Mouse (Mus musculus) CD4-positive helper T cell, adult 2 months (primary cell): ENCODE data around the gene Cbfa2t2.

Source experiments
- DNase-seq: peaks from one replicate; pipeline ENCODE4 v3.0.0-alpha.2; 2012; ENCODE audit warnings: low read depth, missing footprints, low spot score

The Cbfa2t2 gene

DNA sequence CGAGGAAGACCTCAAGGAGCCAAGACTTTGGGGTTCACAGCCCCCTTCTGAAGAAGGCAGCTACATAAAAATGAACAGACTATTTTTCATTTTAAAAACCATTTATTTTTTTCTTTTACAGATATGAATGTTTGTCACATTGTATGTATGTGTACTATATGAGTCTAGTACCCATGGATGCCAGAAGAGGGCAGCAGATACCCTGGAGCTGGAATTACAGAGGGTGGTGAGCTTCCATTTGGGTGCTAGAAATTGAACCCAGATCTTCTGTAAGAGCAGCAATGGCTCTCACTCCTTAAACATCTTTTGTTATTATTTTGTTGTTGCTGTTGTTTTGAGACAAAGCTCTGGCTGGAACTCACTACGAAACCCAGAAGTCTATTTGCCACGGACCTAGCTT lies 10.8 kb upstream of the Cbfa2t2 start:
- DNase-seq = no peak

DNA sequence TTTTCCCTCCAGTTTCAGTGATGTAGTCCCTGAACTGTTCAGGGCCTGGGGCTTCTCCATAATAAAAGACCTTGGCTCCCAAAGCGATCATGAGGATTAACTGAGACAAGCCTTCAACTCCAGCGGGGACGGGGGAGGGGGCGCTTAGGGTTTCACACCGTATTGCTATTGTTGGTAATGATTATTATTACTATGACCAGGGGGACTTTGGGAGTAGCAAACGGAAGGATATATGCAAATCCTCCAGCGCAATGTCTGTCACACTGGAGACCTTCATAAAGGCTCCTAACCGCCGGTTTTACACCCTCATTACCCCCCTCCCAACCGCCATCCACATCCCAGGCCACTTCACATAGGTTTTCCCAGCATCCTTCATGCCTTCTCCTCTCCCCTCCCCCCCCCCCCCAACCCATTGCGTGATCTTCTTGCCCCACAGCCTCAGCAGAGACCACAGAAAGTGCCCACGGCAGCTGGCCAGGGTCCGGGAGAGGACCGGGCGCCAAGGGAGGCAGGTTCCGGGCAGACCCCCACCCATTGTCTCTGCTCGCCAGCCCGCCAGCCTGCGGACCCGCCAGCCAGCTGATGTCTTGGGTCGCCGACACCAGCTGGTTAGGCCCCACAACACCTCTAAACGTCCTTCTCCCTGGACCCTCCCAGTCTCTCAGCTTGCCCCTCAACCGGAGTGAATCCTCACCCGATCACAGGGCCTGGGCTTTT lies 9.9 kb upstream of the Cbfa2t2 start:
- DNase-seq = no peak

- no peak for DNase-seq
Measured at GRCm38 (mm10) chr2:154426905-154427852, 9.1 kb upstream of the Cbfa2t2 start.

DNA sequence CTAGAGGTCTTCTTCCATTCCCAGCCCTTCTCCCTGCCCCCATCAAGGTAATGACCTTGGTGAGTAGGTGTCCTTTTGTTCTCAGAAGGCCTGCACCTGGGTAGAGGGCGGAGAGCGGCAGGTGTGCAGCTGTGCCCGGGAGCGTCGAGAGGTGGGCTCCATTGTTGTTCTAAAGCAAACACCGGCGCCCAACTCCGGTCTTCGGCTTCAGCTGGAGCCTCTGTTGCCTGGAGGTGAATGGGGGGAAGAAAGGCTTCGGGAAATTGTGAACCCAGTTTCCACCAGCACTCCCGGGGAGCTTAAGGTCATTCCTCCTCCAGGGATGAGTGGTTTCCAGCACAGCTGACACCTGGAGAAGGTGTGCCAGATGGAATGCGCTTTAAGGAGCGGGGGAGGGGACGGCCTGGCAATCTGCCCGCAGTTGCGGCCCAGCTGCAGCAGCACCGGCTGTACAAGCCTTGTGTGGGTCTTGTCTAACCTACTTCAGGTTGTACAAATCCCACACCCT lies 8.4 kb upstream of the Cbfa2t2 start:
- DNase-seq = no peak

GRCm38 (mm10) chr2:154430566-154430965 lies 5.7 kb upstream of the Cbfa2t2 start:
- no peak for DNase-seq

DNA sequence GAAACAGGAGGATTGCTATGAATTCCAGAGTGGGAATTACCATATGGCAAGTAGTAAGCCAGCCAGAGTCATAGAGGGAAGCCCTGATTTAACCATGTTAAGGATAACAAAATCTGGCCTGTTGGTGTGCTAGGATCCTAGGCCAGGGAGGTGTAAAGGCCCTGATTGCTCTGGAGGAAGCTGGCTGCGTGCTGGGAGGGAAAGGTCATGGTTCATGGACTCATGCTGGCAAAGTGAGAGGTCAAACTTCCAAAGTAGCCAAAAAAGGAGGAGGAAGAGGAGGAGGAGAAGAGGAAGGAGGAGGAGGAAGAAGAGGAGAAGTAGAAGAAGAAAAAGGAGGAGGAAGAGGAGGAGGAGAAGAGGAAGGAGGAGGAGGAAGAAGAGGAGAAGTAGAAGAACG lies 3.6 kb upstream of the Cbfa2t2 start:
- no peak for DNase-seq

DNA sequence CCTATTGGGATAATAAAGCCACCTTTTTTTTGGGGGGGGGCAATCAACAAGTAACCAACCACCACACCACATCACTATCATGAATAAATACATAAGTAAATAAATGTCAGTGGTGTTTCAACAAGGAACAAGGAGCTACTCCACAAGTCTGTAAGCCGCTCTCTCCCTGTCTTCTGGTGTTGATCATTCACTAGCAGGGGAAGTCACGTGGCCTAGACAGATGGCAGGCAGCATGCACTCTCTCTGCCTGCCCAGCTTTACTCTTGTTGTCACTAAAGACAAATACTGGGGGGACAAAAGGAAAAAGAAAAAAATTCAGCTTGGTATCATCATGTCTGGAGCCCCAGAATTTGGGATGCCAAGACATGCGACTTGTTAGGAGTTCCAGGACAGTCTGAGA lies 2.9 kb upstream of the Cbfa2t2 start:
- no peak for DNase-seq

DNA sequence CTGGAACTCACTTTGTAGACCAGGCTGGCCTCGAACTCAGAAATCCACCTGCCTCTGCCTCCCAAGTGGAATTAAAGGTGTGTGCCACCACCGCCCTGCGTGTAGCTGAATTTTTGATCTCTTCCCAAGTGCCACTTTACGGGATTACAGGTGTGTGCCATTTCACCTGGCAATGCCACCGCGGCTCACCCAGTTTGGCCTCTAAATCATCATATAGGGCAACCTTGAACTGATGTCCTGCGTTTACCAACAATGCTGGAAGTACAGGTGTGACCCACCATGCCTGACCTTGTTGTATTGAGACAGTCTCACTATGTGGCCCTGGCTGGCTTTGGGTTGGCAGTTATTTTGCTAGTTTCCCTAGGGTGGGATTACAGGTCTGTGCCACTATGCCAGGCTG lies 1.6 kb upstream of the Cbfa2t2 start:
- DNase-seq = no peak

DNA sequence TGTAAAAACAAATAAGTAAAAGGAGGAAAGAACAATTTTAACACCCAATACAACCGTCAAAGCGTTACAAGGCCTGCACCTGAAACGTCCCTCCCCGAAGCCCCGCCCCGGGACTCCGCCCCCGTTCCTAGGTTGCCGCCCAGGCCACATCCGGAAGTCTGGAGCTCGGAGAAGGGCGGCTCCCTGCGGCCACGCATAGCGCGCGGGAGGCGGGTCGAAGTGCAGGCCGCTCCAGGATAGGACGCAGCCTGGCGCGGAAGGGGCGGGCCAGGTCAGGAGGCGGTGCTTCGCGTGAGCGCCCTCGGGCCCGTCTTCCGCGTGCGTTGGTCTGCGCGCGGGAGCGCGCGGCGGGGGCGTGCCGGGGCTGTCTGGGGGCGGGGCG lies 214 bp upstream of the Cbfa2t2 start:
- DNase-seq = peak; percentile 99

DNA sequence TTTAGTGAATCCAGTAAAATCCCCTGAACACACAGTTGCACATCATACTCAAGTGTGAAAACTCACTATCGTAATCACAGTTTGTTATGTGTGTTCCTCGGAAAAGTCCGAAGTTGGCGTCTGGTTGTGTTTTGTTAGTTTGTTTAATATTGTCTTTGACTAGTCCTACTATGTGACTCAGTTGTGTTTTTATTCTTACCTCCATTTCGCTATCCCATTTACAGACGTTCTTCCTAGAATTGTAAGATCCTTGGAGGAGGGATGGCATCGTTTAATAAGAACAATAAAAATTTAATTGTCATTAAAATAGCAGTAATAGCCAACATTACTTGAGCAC lies 878 bp downstream of the Cbfa2t2 start:
- DNase-seq = no peak

- no peak for DNase-seq
Measured at GRCm38 (mm10) chr2:154440453-154440852, 4.2 kb downstream of the Cbfa2t2 start.

GRCm38 (mm10) chr2:154447821-154448220 lies 11.5 kb downstream of the Cbfa2t2 start:
- no peak for DNase-seq

DNA sequence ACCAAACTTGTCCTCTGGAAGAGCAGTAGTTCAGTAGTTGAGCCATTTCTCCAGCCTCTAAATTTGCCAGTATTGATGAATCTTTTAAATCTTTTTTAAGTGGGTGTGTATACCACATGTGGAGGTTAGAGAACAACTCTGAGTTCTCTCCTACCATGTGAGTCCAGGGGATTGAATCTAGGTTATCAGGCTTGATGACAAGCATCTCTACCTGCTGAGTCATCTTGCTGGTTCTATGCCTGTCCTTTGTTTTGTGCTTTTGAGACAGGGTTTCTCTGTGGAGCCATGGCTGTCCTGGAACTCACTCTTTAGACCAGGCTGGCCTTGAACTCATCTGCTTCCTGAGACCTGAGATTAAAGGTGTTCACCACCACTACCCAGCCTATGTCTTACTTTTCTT lies 12.4 kb downstream of the Cbfa2t2 start:
- DNase-seq = no peak

DNA sequence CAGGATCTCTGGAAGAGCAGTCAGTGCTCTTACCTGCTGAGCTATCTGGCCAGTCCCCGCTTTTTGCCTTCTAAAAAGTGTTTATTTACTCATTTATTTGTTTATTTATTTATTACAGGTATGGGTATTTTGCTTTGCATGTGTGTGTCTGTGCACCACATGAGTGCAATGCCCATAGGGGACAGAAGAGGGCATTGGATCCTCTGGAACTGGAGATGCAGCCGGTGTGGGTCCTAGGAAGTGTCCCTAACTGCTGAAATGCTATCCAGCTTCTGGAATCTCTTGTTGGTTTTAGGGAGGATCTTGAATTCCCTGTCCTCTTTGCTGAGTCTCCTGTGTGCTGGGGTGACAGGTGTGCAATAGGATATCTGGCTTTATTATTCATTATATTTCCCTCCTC lies 16.7 kb downstream of the Cbfa2t2 start:
- DNase-seq = no peak

GRCm38 (mm10) chr2:154454099-154454498 lies 17.8 kb downstream of the Cbfa2t2 start:
- DNase-seq = no peak

DNA sequence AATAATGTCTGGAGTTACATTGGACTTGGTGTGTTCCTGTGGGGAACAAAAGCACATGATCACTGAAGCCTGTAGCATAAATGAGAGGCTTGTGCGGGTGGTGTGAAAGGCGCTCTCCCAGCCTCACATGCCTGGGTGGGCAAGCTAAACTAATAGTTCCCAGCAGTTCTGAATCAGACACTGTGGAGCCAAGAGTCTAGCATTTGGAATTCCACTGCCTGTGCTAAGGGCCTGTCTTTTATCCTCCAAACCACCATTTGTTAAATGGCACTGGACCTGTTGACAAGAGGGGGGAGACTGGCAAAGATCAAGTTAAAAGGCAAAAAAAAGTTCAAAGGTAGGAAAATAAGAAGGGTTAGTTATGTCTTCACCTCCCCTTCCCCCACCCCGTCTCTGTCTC lies 18.3 kb downstream of the Cbfa2t2 start:
- DNase-seq = no peak

DNA sequence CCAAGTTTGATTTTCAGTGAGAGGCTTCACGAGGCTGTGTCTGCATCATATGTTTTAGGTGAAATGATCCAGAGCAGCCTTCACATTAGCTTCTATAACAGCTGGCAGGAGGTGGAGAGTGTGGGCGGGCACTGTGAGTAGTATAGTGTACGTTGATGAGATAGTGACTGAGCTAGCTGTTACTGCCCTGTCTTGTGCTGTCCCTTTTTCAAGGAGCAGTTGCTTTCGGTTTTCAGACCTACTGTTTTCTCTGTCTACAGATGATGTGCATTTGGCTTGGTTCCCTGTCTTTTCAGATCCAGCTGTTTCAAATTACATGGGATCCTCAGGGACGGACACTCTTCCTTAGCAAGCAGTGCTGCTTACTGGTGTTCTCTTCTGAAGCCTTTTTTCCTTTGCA lies 19.5 kb downstream of the Cbfa2t2 start:
- peak; percentile 8 for DNase-seq

- DNase-seq = no peak
Measured at GRCm38 (mm10) chr2:154456621-154457020, 20.3 kb downstream of the Cbfa2t2 start.

DNA sequence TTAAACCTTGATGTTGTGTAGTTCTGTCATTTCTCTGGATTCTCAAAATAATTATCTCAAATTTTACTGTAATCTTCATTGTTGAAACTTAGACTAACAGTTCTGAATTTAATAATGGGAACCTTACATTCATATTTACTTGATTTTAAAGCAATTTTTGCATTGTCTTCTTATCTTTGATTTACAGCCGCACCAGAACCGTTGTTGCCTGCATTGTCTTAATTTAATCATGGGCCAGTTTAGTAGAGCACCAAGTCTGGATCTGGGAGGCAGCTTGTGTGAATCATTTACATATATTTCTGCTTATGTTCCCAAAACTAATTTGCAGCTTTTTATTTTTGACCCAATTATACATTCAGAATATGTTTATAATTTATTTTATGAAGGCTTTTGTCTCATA lies 23.0 kb downstream of the Cbfa2t2 start:
- no peak for DNase-seq

DNA sequence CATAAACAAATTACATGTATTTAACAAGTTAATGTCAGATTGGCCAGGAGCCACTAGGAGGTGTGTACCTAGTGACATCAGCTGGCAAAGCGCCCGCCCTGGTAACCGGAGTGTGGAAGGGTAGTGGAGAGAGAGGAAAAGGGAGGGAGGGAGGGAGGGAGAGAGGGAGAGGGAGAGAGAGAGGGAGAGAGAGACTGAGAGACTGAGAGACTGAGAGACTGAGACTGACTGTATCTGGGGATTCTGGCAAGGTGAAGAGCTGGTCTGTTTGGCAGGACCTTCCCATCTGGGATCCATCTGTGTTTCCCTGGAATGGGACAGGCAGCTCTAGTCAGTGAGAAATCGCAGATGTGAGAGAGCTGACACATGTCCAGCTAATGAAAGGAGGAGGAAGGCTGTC lies 23.6 kb downstream of the Cbfa2t2 start:
- no peak for DNase-seq

DNA sequence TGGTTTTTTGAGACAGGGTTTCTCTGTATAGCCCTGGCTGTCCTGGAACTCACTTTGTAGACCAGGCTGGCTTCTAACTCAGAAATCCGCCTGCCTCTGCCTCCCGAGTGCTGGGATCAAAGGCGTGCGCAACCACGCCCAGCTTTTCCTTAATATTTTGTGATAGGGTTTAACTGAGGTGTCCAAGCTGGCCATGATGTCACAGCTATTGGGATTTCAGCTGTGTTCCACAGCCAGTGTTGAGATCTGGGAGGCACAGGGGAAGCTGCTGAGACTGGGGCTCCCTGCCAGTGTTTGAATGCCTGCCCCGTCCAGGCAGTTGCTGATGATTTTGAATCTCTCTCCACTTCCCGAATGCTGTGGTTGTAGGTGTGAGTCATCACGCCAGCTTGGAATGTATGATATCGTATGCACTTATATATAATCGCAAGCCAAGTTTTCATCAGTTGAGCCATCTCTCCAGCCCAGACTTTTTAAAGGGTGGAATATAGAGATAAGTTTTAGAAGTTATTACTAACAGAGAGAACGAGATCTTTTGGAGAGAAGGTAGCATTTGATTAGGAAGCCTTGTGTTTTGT lies 27.4 kb downstream of the Cbfa2t2 start:
- DNase-seq = no peak

- no peak for DNase-seq
Measured at GRCm38 (mm10) chr2:154465914-154466335, 29.6 kb downstream of the Cbfa2t2 start.

DNA sequence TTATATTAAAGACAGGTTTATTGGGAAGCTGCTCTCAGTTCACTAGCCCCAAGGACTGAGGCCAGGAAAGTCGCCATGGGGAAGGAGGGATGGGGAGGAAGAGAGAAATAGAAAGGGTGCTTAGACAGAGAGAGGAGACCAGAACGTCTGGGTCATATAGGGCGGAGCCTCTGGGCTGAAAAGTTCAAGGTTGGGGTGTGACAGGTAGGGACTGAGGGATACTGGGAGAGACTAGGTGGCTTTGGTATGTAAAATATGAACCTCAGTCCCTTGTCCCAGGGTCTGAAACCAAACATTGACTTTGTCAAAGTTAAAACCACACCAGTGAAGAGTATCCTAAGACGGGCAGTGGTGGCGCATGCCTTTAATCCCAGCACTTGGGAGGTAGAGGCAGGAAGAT lies 30.9 kb downstream of the Cbfa2t2 start:
- no peak for DNase-seq
